Mouse (Mus musculus) right cerebral cortex, adult 2 months (tissue): ENCODE data around the gene Ttll5.

Source experiments
- DNase-seq, 2 experiments: peaks; one replicate each; pipeline ENCODE4 v3.0.0; 2021 to 2022; ENCODE audit warnings: low spot score in 2 of 2

Gene Ttll5

GRCm38 (mm10) chr12:85968409-85968808 lies 143.9 kb downstream of the Ttll5 start:
- peak; percentile 50 to 54 for DNase-seq

- no peak for DNase-seq
Measured at GRCm38 (mm10) chr12:85969571-85969970, 145.1 kb downstream of the Ttll5 start.

- no peak for DNase-seq
Measured at GRCm38 (mm10) chr12:85970191-85970590, 145.7 kb downstream of the Ttll5 start.

- DNase-seq, result no peak
Measured at GRCm38 (mm10) chr12:85970803-85971202, 146.3 kb downstream of the Ttll5 start.

- DNase-seq, result no peak
Measured at GRCm38 (mm10) chr12:85971655-85972054, 147.2 kb downstream of the Ttll5 start.

GRCm38 (mm10) chr12:85973526-85973925 lies 149.1 kb downstream of the Ttll5 start:
- no peak for DNase-seq

- no peak for DNase-seq
Measured at GRCm38 (mm10) chr12:85974030-85974429, 149.6 kb downstream of the Ttll5 start.

- no peak for DNase-seq
Measured at GRCm38 (mm10) chr12:85979996-85980395, 155.5 kb downstream of the Ttll5 start.

GRCm38 (mm10) chr12:85985524-85985923 lies 161.1 kb downstream of the Ttll5 start:
- DNase-seq, result no peak

GRCm38 (mm10) chr12:85986024-85986423 lies 161.6 kb downstream of the Ttll5 start:
- no peak for DNase-seq

GRCm38 (mm10) chr12:85986540-85987443 lies 162.3 kb downstream of the Ttll5 start:
- DNase-seq, result no peak

GRCm38 (mm10) chr12:85987444-85987889 lies 163.0 kb downstream of the Ttll5 start:
- no peak for DNase-seq

- DNase-seq, result no peak
Measured at GRCm38 (mm10) chr12:85988121-85988520, 163.7 kb downstream of the Ttll5 start.

- DNase-seq, result no peak
Measured at GRCm38 (mm10) chr12:85988818-85989377, 164.4 kb downstream of the Ttll5 start.

- DNase-seq, result no peak
Measured at GRCm38 (mm10) chr12:85992013-85992837, 167.8 kb downstream of the Ttll5 start.

- no peak for DNase-seq
Measured at GRCm38 (mm10) chr12:85992838-85993234, 168.4 kb downstream of the Ttll5 start.

- DNase-seq, result no peak
Measured at GRCm38 (mm10) chr12:85993790-85994360, 169.4 kb downstream of the Ttll5 start.

- DNase-seq, result peak; percentile 40 to 46
Measured at GRCm38 (mm10) chr12:86000641-86001073, 176.2 kb downstream of the Ttll5 start.

- DNase-seq, result peak; percentile 71 to 75
Measured at GRCm38 (mm10) chr12:86001120-86001655, 176.7 kb downstream of the Ttll5 start.

- DNase-seq, result no peak
Measured at GRCm38 (mm10) chr12:86004627-86005026, 180.2 kb downstream of the Ttll5 start.

GRCm38 (mm10) chr12:86007377-86007776 lies 182.9 kb downstream of the Ttll5 start:
- DNase-seq, result peak in 1 of 2 experiments; percentile 23
